Mouse (Mus musculus): ENCODE measurements around the gene Entpd5.

Gene Entpd5

GRCm38 (mm10) chr12:84336963-84337625, 71.7 kb downstream of the Entpd5 start:
- DNase-seq (ENCODE audit: low spot score in 2 of 2): no peak

DNA sequence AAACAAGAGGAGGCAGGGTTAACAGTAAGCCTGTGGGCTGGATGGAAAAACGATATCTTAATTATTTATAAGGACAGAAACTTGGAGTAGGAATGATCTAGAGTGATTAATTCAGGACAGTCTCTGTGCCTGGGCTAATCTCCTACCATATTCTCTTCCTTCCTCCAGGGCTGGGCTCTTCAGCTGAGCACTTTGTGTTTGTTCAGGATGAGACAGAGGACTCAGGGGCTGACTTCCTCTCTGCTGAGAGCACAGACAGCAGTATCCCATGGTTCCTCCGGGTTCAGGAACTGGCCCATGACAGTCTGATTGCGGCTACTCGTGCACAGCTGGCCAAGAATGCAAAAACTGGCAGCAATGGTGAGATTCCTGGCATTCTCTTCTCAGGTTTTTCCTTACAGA, 81.7 kb downstream of the Entpd5 start:
- DNase-seq (ENCODE audit: low spot score in 2 of 2): no peak
